Mouse (Mus musculus) ES-Bruce4 (cell line): ENCODE data around the gene Agap1. TPM values are rescaled to one million over a fixed set of nuclear protein-coding genes. Genes with fewer than 3 reads are reported as not detected.

Experiments
- H3K27ac ChIP-seq: 2 replicates; pipeline ENCODE4 v1.5.1; 2012; ENCODE audit warnings: low read length, inconsistent platforms; ENCODE audit not compliant: insufficient read depth
- H3K27me3 ChIP-seq: 2 replicates; pipeline ENCODE4 v1.6.1; 2012; ENCODE audit warnings: mild to moderate bottlenecking, low read length, inconsistent platforms; ENCODE audit not compliant: control insufficient read depth, poor library complexity, insufficient read depth, severe bottlenecking
- H3K36me3 ChIP-seq: 2 replicates; pipeline ENCODE4 v1.6.1; 2012; ENCODE audit warnings: inconsistent platforms, mild to moderate bottlenecking, low read length, moderate library complexity; ENCODE audit not compliant: control insufficient read depth, poor library complexity, insufficient read depth, severe bottlenecking
- H3K4me1 ChIP-seq: one replicate; pipeline ENCODE4 v1.8.1; 2011; ENCODE audit warnings: low read length; ENCODE audit not compliant: control insufficient read depth, insufficient read depth
- H3K4me3 ChIP-seq: 2 replicates; pipeline ENCODE4 v1.5.1; 2011; ENCODE audit warnings: low read depth, mild to moderate bottlenecking, low read length
- H3K9ac ChIP-seq: 2 replicates; pipeline ENCODE4 v1.6.1; 2012; ENCODE audit warnings: low read depth, mild to moderate bottlenecking, inconsistent platforms; ENCODE audit not compliant: poor library complexity, severe bottlenecking
- H3K9me3 ChIP-seq: replicated peaks from 2 replicates; pipeline ENCODE4 v1.6.1; 2012; ENCODE audit warnings: mild to moderate bottlenecking, low read length, inconsistent platforms; ENCODE audit not compliant: control insufficient read depth, poor library complexity, insufficient read depth, severe bottlenecking
- CTCF ChIP-seq: IDR thresholded peaks from one replicate; pipeline ENCODE4 v1.8.1; 2011; ENCODE audit warnings: low read depth, low read length
- EP300 ChIP-seq: IDR thresholded peaks from 2 replicates; pipeline ENCODE4 v1.6.1; 2011; ENCODE audit warnings: low read depth, low read length; ENCODE audit not compliant: insufficient read depth
- POLR2A ChIP-seq: IDR thresholded peaks from one replicate; pipeline ENCODE4 v1.8.1; 2011; ENCODE audit warnings: low read length; ENCODE audit not compliant: insufficient read depth
- polyA plus RNA-seq: library from polyadenylated mRNA; stranded (reverse); fragments of >200 nt; gene quantifications from 2 replicates; pipeline ENCODE4 v1.2.4, GENCODE M21; 2011; ENCODE audit warnings: low read depth; ENCODE audit not compliant: missing spikeins, insufficient read depth, insufficient read length

Agap1 gene
- polyA plus RNA-seq, 1 experiment = 31.0 TPM

DNA sequence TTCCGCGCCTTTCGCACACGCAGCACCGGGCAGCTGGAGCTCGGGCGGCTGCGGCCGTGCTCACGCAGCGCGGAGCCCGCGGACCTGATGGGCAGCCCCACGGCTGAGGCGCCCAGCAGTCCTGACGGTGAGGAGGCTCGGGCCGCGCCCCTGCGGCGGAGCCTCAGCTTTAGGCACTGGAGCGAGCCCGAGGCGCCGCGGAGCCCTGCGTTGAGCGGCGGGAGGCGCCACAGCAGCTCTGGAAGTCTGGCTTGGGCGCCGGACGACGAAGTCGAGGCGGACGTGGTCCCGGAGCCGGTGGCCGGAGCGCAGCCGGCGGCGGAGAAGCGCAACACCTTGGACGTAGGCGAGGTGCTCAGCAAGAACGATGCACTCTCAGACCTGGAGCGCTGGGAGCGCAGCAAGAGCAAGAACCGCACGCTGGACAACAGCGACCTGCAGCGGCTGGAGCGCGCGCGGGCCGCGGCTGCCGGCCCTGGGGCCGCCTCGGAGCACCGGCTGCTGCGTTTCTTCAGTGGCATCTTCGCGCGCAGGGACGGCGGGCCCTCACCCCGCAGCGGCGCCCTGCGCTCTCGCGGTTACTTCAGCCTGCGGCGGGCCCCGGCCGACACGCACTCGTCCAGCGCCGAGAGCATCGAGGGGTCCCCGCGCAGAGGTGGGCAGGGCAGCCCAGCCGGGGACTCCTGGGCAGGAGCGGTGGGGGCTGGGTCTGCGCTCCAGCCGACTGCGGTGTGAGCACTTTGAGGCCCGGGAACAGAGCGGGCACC is 126.6 kb downstream of the Agap1 start:
- TF ChIP-seq POLR2A (no peak), CTCF (peak; percentile 17)
- Histone ChIP-seq H3K9me3 (no peaks in the 10 kb centered on the region), H3K4me3 (peak overlapping the region; percentile 75)

DNA sequence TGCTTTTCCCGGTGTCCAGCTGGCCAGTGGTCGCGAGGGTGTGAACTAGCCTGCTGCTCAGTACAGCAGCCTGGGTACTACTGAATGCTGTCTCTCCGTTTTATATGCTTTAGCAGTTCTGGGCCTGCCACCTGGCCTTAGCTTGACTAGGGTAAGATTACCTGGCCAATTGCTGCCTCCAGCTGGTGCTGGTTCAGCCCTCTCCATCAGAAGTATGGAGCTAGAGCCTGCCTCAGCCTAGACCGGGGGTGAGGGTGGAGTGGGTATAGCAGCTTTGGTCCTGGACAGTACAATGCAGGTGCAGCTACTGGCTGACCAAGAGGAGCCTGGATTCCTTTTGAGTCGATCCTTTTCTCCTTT is 127.1 kb downstream of the Agap1 start:
- Histone ChIP-seq H3K27me3 (no peaks in the 10 kb centered on the region), H3K4me1 (no peaks in the 10 kb centered on the region), H3K9me3 (no peaks in the 10 kb centered on the region), H3K36me3 (no peaks in the 10 kb centered on the region), H3K27ac (no peak overlapping the region), H3K9ac (peak overlapping the region; percentile 75), H3K4me3 (peak overlapping the region; percentile 75; the same call in 1 of the 2 replicates)
- no peak for TF ChIP-seq EP300
- no peak for TF ChIP-seq POLR2A
- no peak for TF ChIP-seq CTCF

More for the DNA sequence above, 126.6 kb downstream of the Agap1 start:
- Histone ChIP-seq H3K27ac (no peak overlapping the region), H3K9ac (peak overlapping the region; percentile 75), H3K27me3 (no peaks in the 10 kb centered on the region), H3K36me3 (no peaks in the 10 kb centered on the region), H3K4me1 (no peaks in the 10 kb centered on the region)

DNA sequence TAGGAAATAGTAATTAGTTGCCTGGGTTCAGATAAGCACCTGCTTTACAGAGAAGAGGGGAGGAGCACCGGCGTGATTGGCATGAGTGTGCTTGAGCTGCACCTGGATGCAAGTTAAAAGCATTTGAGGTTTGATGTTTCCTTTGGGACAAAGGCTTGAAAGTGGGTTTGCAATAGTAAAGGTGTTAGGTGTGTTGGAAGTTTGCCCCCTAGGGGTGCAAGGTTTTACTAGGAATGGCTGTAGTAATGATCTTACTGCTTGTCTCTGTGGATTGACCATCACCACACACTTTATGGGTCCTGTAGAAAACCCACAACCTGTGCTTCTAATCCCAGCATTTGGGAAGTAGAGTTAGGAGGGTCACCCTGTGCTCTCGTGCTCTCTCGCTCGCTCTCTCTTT is 128.8 kb downstream of the Agap1 start:
- no peak for TF ChIP-seq CTCF
- TF ChIP-seq POLR2A = no peak
- TF ChIP-seq EP300 = no peak

DNA sequence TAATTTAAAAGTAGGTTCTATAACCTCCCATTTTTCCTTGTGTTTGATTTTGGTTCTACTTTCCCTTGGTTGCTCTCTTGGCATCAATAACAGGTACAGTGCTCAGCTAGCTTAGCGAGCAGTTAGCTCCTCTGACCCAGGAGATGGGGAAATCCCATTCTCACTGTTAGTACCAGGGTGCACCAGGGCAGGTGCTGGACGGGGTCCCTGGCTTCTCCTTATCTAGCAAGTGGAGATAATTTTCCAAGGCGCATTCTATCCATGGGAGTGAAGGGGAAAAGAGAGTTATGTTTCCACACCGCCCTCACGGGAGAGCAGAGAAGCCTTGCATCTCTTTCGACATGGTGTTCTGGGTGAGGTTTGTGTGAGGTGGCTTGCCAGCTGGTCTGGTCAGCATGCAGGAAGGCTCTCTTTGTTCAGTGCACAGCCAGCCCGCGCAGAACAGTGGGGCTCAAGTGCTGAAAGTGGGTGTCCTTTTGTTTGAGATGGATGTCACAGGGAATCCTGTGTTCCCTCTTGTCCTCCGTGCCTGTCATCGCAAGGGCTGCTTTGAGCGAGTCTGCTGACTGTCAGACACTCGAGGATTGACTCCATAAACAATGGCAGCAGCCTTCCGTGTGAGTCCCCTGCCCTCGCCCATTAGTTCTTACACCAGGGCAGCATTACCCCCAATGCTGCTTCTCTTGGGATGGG is 132.5 kb downstream of the Agap1 start:
- no peak overlapping the region for H3K4me3 ChIP-seq
- no peaks in the 10 kb centered on the region for H3K27me3 ChIP-seq
- H3K9ac ChIP-seq = no peak overlapping the region
- H3K9me3 ChIP-seq = no peaks in the 10 kb centered on the region
- H3K27ac ChIP-seq = no peak overlapping the region
- H3K36me3 ChIP-seq = no peaks in the 10 kb centered on the region
- TF ChIP-seq EP300 (no peak), POLR2A (no peak), CTCF (no peak)
- H3K4me1 ChIP-seq = no peaks in the 10 kb centered on the region

More for the DNA sequence above, 128.8 kb downstream of the Agap1 start:
- Histone ChIP-seq H3K27me3 (no peaks in the 10 kb centered on the region), H3K9ac (no peak overlapping the region), H3K36me3 (no peaks in the 10 kb centered on the region), H3K9me3 (no peaks in the 10 kb centered on the region), H3K4me3 (no peak overlapping the region), H3K4me1 (no peaks in the 10 kb centered on the region), H3K27ac (no peak overlapping the region)

DNA sequence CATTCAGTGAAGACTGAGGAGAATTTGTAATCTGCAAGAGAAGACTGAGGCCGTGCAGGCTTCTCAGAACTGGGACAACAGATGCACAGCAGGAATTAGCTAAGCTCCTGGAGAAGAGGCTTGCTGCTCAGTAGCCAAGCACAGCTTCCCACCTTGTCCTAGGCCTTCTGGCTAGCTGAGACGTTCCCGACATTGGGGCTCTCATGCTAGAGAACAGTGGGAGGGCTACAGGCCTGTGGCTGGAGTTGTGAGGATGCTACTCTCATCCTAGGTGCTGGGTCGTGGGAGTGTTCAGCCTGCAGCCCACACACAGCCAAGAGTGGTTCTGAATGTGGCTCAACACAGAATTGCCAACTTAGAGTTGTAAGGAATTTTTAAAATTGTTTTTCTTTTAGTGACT is 133.5 kb downstream of the Agap1 start:
- Histone ChIP-seq H3K36me3 (no peaks in the 10 kb centered on the region), H3K9me3 (no peaks in the 10 kb centered on the region), H3K9ac (no peak overlapping the region), H3K27ac (no peak overlapping the region), H3K4me3 (no peak overlapping the region), H3K27me3 (no peaks in the 10 kb centered on the region), H3K4me1 (no peaks in the 10 kb centered on the region)
- TF ChIP-seq POLR2A (no peak), CTCF (no peak), EP300 (no peak)

DNA sequence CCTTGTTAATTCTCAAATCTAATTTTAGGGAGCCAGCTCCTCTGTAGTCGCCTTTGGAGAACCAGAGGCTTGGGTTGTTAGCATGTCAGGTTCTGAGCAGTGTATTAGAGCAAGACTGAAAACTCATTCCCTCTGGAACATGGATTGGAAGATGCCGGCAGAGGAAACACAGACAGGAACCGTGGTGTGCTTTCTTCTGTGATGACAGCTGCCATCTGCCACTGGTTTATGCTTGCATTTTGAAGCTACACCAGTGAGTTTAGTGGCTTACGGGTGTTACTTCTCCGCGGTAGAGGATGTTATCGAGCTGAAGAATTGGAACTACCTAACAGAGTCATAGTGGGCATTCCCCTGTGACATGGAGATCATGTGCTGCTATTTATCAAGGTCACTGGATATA is 136.4 kb downstream of the Agap1 start:
- H3K27me3 ChIP-seq = no peaks in the 10 kb centered on the region
- H3K9me3 ChIP-seq = no peaks in the 10 kb centered on the region
- H3K4me1 ChIP-seq = no peaks in the 10 kb centered on the region
- no peaks in the 10 kb centered on the region for H3K36me3 ChIP-seq
- H3K4me3 ChIP-seq = no peak overlapping the region
- TF ChIP-seq POLR2A (no peak), EP300 (no peak), CTCF (no peak)
- no peak overlapping the region for H3K27ac ChIP-seq
- no peak overlapping the region for H3K9ac ChIP-seq
